Comparison of ENCODE assay signal across 11 mouse cellular contexts in the genomic region with DNA sequence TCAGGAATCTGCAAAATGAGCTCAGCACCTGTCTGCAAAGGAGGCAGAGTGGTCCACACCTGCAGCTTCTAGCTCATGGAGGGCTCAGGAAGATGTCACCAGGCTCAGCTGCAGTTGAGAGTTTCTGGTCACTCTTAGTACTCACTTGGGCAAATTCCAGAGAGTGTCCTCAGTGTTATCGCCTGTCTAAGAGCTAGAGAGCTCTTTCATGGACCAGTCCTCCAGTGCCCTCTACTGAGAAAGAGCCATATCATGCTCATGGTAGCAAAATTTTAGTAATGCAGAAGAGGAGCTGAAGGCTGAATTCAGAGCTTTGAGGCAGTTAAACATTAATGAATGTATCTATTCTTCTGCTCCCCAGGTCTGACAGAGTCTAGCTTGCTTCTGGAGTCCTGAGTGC. TPM values are rescaled to one million over a fixed set of nuclear protein-coding genes. Genes with fewer than 3 reads are reported as not detected.
DNase-seq lines count a peak whose midpoint lies in the region; ATAC-seq and TF ChIP-seq lines count a peak whose summit lies in the region.
"Had no signal": no experiment of that assay in that cellular context is flagged by ENCODE, and none has a peak within 500 bp of the region (broad histone marks: within the 10 kb centered on the region; RNA-seq: fewer than 3 reads in every experiment).

No protein-coding gene starts in this region.

- peak; percentile 15 for DNase-seq in adrenal gland, adult 2 months
- DNase-seq in adrenal gland, adult 8-10 months: no peak
- DNase-seq in hindbrain, embryonic 14.5 days (ENCODE audit: low spot score): peak; percentile 54
- DNase-seq in hindbrain, embryonic 10.5 days (ENCODE audit: low spot score): no peak
- peak; percentile 43 for DNase-seq in 3T3-L1 (ENCODE audit: low read depth, low spot score)
- peak; percentile 63 for DNase-seq in kidney, postnatal 0 days (ENCODE audit: low spot score)
- DNase-seq in T-cell, adult 2 months (ENCODE audit: low spot score): no peak
- DNase-seq: left cerebral cortex, postnatal 4 days; thymus, postnatal 4 days had no signal

- H3K27ac ChIP-seq in hindbrain, embryonic 14.5 days: no peak overlapping the region
- no peak overlapping the region for H3K27ac ChIP-seq in hindbrain, embryonic 10.5 days
- no peak overlapping the region for H3K27ac ChIP-seq in kidney, postnatal 0 days
- H3K27ac ChIP-seq: neural tube, embryonic 13.5 days had no signal

- H3K9me3 ChIP-seq in hindbrain, embryonic 14.5 days (ENCODE audit: control insufficient read depth, low read length): no peaks in the 10 kb centered on the region
- H3K9me3 ChIP-seq in hindbrain, embryonic 10.5 days: no peaks in the 10 kb centered on the region
- H3K9me3 ChIP-seq in kidney, postnatal 0 days (replicated peaks; ENCODE audit: low read length): no peaks in the 10 kb centered on the region
- H3K9me3 ChIP-seq: neural tube, embryonic 13.5 days had no signal

- no peak for ATAC-seq in hindbrain, embryonic 14.5 days (ENCODE audit: low FRiP score)
- ATAC-seq in kidney, postnatal 0 days (replicated peaks; ENCODE audit: low FRiP score, low read depth): no peak
- no peak for ATAC-seq in inflammation-experienced regulatory T-cells, adult 6 months

- no peaks in the 10 kb centered on the region for H3K4me1 ChIP-seq in hindbrain, embryonic 14.5 days (replicated peaks; ENCODE audit: control insufficient read depth, insufficient read depth, low read length)
- no peaks in the 10 kb centered on the region for H3K4me1 ChIP-seq in hindbrain, embryonic 10.5 days (replicated peaks)
- H3K4me1 ChIP-seq in kidney, postnatal 0 days (replicated peaks; ENCODE audit: insufficient read depth, low read length): no peaks in the 10 kb centered on the region

- H3K27me3 ChIP-seq in hindbrain, embryonic 14.5 days (ENCODE audit: control insufficient read depth, insufficient read depth, low read length): no peaks in the 10 kb centered on the region
- no peaks in the 10 kb centered on the region for H3K27me3 ChIP-seq in hindbrain, embryonic 10.5 days (ENCODE audit: insufficient read depth, poor library complexity, severe bottlenecking)
- H3K27me3 ChIP-seq in kidney, postnatal 0 days (ENCODE audit: insufficient read depth, low read length): no peaks in the 10 kb centered on the region
- H3K27me3 ChIP-seq: neural tube, embryonic 13.5 days had no signal

- WGBS in hindbrain, embryonic 14.5 days: 26% methylated on average over 1 of the region's 1 CpGs
- 33% methylated on average over 1 of the region's 1 CpGs for WGBS in hindbrain, embryonic 10.5 days
- WGBS in kidney, postnatal 0 days: 23% methylated on average over 1 of the region's 1 CpGs

- TF ChIP-seq CTCF in kidney, postnatal 0 days (IDR thresholded peaks at IDR 0.05; ENCODE audit: low read depth): peak; percentile 67

- H3K4me3 ChIP-seq in hindbrain, embryonic 14.5 days (replicated peaks; ENCODE audit: low read length): no peak overlapping the region
- H3K4me3 ChIP-seq in hindbrain, embryonic 10.5 days: no peak overlapping the region
- no peak overlapping the region for H3K4me3 ChIP-seq in kidney, postnatal 0 days (replicated peaks; ENCODE audit: low read depth, low read length)
- H3K4me3 ChIP-seq: neural tube, embryonic 13.5 days had no signal

- no peak overlapping the region for H3K4me2 ChIP-seq in hindbrain, embryonic 14.5 days (replicated peaks)
- H3K4me2 ChIP-seq in kidney, postnatal 0 days (ENCODE audit: low read length): no peak overlapping the region
- H3K4me2 ChIP-seq: neural tube, embryonic 13.5 days had no signal

- H3K9ac ChIP-seq in hindbrain, embryonic 14.5 days: no peak overlapping the region
- H3K9ac ChIP-seq in kidney, postnatal 0 days (ENCODE audit: low read depth, low read length): no peak overlapping the region
- H3K9ac ChIP-seq: neural tube, embryonic 13.5 days had no signal

- H3K36me3 ChIP-seq in hindbrain, embryonic 14.5 days (replicated peaks; ENCODE audit: control insufficient read depth, insufficient read depth): no peaks in the 10 kb centered on the region
- no peaks in the 10 kb centered on the region for H3K36me3 ChIP-seq in hindbrain, embryonic 10.5 days
- no peaks in the 10 kb centered on the region for H3K36me3 ChIP-seq in kidney, postnatal 0 days (ENCODE audit: insufficient read depth, low read length)
- H3K36me3 ChIP-seq: neural tube, embryonic 13.5 days had no signal

RNA-seq across cellular contexts. Expression of gene Ttc28, which starts 43.7 kb away (rescaled TPM):
- total RNA-seq in adrenal gland, adult 2 months (2021): 10 to 100 TPM; 17.2 to 21.1 TPM
- 14.1 and 17.0 TPM in 2 replicates for polyA plus RNA-seq in adrenal gland, adult 2 months (2012; rRNA removed)
- total RNA-seq in adrenal gland, adult 8-10 months (2022): 10 to 100 TPM; 21.2 to 36.3 (median 29.8) TPM
- 27.3 and 30.0 TPM in 2 replicates for polyA plus RNA-seq in hindbrain, embryonic 14.5 days (2014; fragmentation: Nextera tagmentation; extraction: Ambion mirVana)
- 10.9 and 14.5 TPM in 2 replicates for polyA plus RNA-seq in hindbrain, embryonic 10.5 days (2016; fragmentation: Nextera tagmentation; extraction: Ambion mirVana)
- polyA plus RNA-seq in kidney, postnatal 0 days (2015; fragmentation: Nextera tagmentation; extraction: Ambion mirVana): 8.1 and 8.7 TPM in 2 replicates
- 1 to 10 TPM in 2 of 3 experiments, under 1 TPM in 1; 0.83 to 4.4 (median 4.3) TPM for polyA plus RNA-seq in inflammation-experienced regulatory T-cells, adult 6 months (2017; shearing (Covaris generic))

Comparison
In these comparisons a context has a peak if more than half of its experiments do, and no peak if none do; other contexts are left out.
1. DNase-seq: peak in adrenal gland, adult 2 months (single experiment), hindbrain, embryonic 14.5 days (single experiment), 3T3-L1 (single experiment) and kidney, postnatal 0 days (single experiment); none in adrenal gland, adult 8-10 months (single experiment), hindbrain, embryonic 10.5 days (single experiment) and T-cell, adult 2 months (single experiment).